Mouse (Mus musculus) megakaryocyte progenitor cell, adult 5-6 weeks (primary cell): ENCODE measurements around the gene Prdm16. TPM values are rescaled to one million over a fixed set of nuclear protein-coding genes. Genes with fewer than 3 reads are reported as not detected.

Source experiments
- ATAC-seq: replicated peaks from 2 replicates; pipeline ENCODE4 v1.8.0; 2016; ENCODE audit warnings: mild to moderate bottlenecking, moderate TSS enrichment, inconsistent platforms; ENCODE audit not compliant: poor library complexity
- total RNA-seq, 2 experiments: library from RNA; stranded (forward) in 1 of 2; stranded (reverse) in 1 of 2; fragments of 157-497, 149-512 nt in 1 of 2; fragments of 200-1000 nt in 1 of 2; gene quantifications; 2 replicates each; pipeline versions ENCODE4 v1.2.3 to v1.2.4; 2015 to 2017

The Prdm16 gene
- total RNA-seq, 2 experiments from 2014 or later, result 0.79 to 6.2 TPM

GRCm38 (mm10) chr4:154568798-154569197, 67.9 kb downstream of the Prdm16 start:
- no peak for ATAC-seq

- no peak for ATAC-seq
Observed at GRCm38 (mm10) chr4:154567942-154568341, 68.7 kb downstream of the Prdm16 start.

GRCm38 (mm10) chr4:154563201-154563600, 73.5 kb downstream of the Prdm16 start:
- ATAC-seq, result no peak

- ATAC-seq, result no peak
Observed at GRCm38 (mm10) chr4:154558041-154558440, 78.6 kb downstream of the Prdm16 start.

- no peak for ATAC-seq
Observed at GRCm38 (mm10) chr4:154557168-154557567, 79.5 kb downstream of the Prdm16 start.

GRCm38 (mm10) chr4:154556418-154556817, 80.3 kb downstream of the Prdm16 start:
- ATAC-seq, result no peak

GRCm38 (mm10) chr4:154549961-154550393, 86.7 kb downstream of the Prdm16 start:
- peak; percentile 72 for ATAC-seq

GRCm38 (mm10) chr4:154549497-154549896, 87.2 kb downstream of the Prdm16 start:
- ATAC-seq, result peak; percentile 18

- ATAC-seq, result no peak
Observed at GRCm38 (mm10) chr4:154547176-154547855, 89.4 kb downstream of the Prdm16 start.

GRCm38 (mm10) chr4:154545296-154545695, 91.4 kb downstream of the Prdm16 start:
- ATAC-seq, result no peak

GRCm38 (mm10) chr4:154543921-154544320, 92.8 kb downstream of the Prdm16 start:
- no peak for ATAC-seq

GRCm38 (mm10) chr4:154543128-154543527, 93.5 kb downstream of the Prdm16 start:
- ATAC-seq, result no peak

GRCm38 (mm10) chr4:154542568-154542967, 94.1 kb downstream of the Prdm16 start:
- peak; percentile 64 for ATAC-seq

GRCm38 (mm10) chr4:154541632-154542276, 94.9 kb downstream of the Prdm16 start:
- peak; percentile 75 for ATAC-seq

GRCm38 (mm10) chr4:154540671-154541070, 96.0 kb downstream of the Prdm16 start:
- no peak for ATAC-seq

- no peak for ATAC-seq
Observed at GRCm38 (mm10) chr4:154539703-154540102, 97.0 kb downstream of the Prdm16 start.

- no peak for ATAC-seq
Observed at GRCm38 (mm10) chr4:154538727-154539126, 97.9 kb downstream of the Prdm16 start.

- ATAC-seq, result no peak
Observed at GRCm38 (mm10) chr4:154536110-154536509, 100.6 kb downstream of the Prdm16 start.

GRCm38 (mm10) chr4:154531368-154531767, 105.3 kb downstream of the Prdm16 start:
- peak; percentile 52 for ATAC-seq

- peak; percentile 63 for ATAC-seq
Observed at GRCm38 (mm10) chr4:154530336-154530735, 106.3 kb downstream of the Prdm16 start.

- no peak for ATAC-seq
Observed at GRCm38 (mm10) chr4:154527506-154527905, 109.2 kb downstream of the Prdm16 start.

GRCm38 (mm10) chr4:154526351-154526786, 110.3 kb downstream of the Prdm16 start:
- no peak for ATAC-seq
